Mouse (Mus musculus): ENCODE data around the gene Camkk2.

Camkk2 gene

GRCm38 (mm10) chr5:122782066-122782465 lies 2.9 kb upstream of the Camkk2 start:
- 71% methylated on average over 1 of the region's 1 CpGs for WGBS

GRCm38 (mm10) chr5:122780791-122781432 lies 1.7 kb upstream of the Camkk2 start:
- WGBS, result 90% methylated on average over 19 of the region's 19 CpGs

- WGBS, result 2% methylated on average over 48 of the region's 55 CpGs
These were observed 680 bp downstream of the Camkk2 start for GRCm38 (mm10) chr5:122778231-122779226.

- 36% methylated on average over 2 of the region's 2 CpGs for WGBS
These were observed 1.9 kb downstream of the Camkk2 start for GRCm38 (mm10) chr5:122777322-122777721.

- 40% methylated on average over 14 of the region's 14 CpGs for WGBS
These were observed 3.4 kb downstream of the Camkk2 start for GRCm38 (mm10) chr5:122775646-122776286.

GRCm38 (mm10) chr5:122774743-122775611 lies 4.2 kb downstream of the Camkk2 start:
- WGBS, result 50% methylated on average over 28 of the region's 28 CpGs

GRCm38 (mm10) chr5:122773756-122774155 lies 5.5 kb downstream of the Camkk2 start:
- 65% methylated on average over 11 of the region's 11 CpGs for WGBS

- 71% methylated on average over 9 of the region's 9 CpGs for WGBS
These were observed 7.8 kb downstream of the Camkk2 start for GRCm38 (mm10) chr5:122771428-122771827.

GRCm38 (mm10) chr5:122770806-122771261 lies 8.4 kb downstream of the Camkk2 start:
- 37% methylated on average over 10 of the region's 10 CpGs for WGBS

- 46% methylated on average over 7 of the region's 7 CpGs for WGBS
These were observed 8.9 kb downstream of the Camkk2 start for GRCm38 (mm10) chr5:122770304-122770703.

- WGBS, result 87% methylated on average over 15 of the region's 15 CpGs
These were observed 10.1 kb downstream of the Camkk2 start for GRCm38 (mm10) chr5:122769101-122769568.

- WGBS, result 72% methylated on average over 11 of the region's 11 CpGs
These were observed 11.9 kb downstream of the Camkk2 start for GRCm38 (mm10) chr5:122767283-122767682.

GRCm38 (mm10) chr5:122764032-122764464 lies 15.2 kb downstream of the Camkk2 start:
- WGBS, result 51% methylated on average over 10 of the region's 10 CpGs

- WGBS, result 86% methylated on average over 29 of the region's 29 CpGs
These were observed 15.8 kb downstream of the Camkk2 start for GRCm38 (mm10) chr5:122763271-122764031.

GRCm38 (mm10) chr5:122756680-122757079 lies 22.5 kb downstream of the Camkk2 start:
- 70% methylated on average over 7 of the region's 7 CpGs for WGBS

- 75% methylated on average over 6 of the region's 6 CpGs for WGBS
These were observed 23.1 kb downstream of the Camkk2 start for GRCm38 (mm10) chr5:122756144-122756543.

- 92% methylated on average over 4 of the region's 4 CpGs for WGBS
These were observed 23.6 kb downstream of the Camkk2 start for GRCm38 (mm10) chr5:122755620-122756019.

GRCm38 (mm10) chr5:122754477-122754876 lies 24.7 kb downstream of the Camkk2 start:
- 80% methylated on average over 16 of the region's 16 CpGs for WGBS

GRCm38 (mm10) chr5:122747950-122748349 lies 31.3 kb downstream of the Camkk2 start:
- 83% methylated on average over 7 of the region's 7 CpGs for WGBS

- 86% methylated on average over 13 of the region's 13 CpGs for WGBS
These were observed 35.3 kb downstream of the Camkk2 start for GRCm38 (mm10) chr5:122743880-122744422.
